Mouse (Mus musculus) neutrophil, adult 59 days (primary cell): ENCODE measurements around the gene Laptm4a. TPM values are rescaled to one million over a fixed set of nuclear protein-coding genes. Genes with fewer than 3 reads are reported as not detected.

Experiments used
- total RNA-seq, 2 experiments: library from RNA; stranded (reverse); gene quantifications; 1 replicate in 1 of 2; 2 replicates in 1 of 2; pipeline ENCODE4 v1.2.4; 2023

Gene Laptm4a
- 10 to 100 TPM; 75.7 to 92.5 TPM for total RNA-seq

DNA sequence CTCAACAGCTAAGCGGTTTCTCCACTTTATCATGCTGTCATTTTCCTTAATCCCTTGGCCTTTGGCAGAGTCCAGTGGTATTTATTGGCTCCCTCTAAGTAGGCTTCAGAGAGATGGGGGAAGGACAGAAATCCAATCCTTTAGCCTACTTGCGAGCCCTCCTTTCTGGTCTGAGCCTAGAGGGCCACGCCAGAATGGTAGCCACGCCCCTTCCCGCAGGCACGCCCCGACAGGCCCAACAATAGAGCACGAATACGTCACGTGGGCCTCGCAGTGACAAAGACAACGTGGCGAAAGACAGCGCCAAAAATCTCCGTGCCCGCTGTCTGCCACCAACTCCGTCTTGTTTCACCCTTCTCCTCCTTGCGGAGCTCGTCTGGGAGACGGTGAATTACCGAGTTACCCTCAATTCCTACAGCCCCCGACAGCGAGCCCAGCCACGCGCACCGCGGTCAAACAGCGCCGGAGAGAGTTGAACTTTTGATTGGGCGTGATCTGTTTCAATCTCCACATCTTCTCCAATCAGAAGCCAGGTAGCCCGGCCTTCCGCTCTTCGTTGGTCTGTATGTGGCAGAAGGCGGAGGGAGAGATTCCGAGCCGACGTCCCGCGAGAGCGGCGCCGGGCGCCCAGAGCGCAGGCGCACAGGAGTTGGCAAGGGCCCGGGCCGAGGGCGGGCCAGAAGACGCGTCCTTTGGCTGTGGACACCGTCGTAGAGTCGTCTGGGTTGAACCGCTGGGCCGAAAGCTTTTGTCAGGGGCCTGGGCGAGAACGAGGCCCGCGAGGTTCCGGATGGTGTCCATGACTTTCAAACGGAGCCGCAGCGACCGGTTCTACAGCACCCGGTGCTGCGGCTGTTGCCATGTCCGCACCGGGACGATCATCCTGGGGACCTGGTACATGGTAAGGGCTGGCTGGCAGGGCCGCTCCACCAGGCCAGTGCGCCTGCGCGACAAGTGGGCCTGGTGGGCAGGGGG lies at the start of gene Laptm4a:
Gene Laptm4a (plus strand): TSS at position 271 of the 975 bp plus-strand sequence.

DNA sequence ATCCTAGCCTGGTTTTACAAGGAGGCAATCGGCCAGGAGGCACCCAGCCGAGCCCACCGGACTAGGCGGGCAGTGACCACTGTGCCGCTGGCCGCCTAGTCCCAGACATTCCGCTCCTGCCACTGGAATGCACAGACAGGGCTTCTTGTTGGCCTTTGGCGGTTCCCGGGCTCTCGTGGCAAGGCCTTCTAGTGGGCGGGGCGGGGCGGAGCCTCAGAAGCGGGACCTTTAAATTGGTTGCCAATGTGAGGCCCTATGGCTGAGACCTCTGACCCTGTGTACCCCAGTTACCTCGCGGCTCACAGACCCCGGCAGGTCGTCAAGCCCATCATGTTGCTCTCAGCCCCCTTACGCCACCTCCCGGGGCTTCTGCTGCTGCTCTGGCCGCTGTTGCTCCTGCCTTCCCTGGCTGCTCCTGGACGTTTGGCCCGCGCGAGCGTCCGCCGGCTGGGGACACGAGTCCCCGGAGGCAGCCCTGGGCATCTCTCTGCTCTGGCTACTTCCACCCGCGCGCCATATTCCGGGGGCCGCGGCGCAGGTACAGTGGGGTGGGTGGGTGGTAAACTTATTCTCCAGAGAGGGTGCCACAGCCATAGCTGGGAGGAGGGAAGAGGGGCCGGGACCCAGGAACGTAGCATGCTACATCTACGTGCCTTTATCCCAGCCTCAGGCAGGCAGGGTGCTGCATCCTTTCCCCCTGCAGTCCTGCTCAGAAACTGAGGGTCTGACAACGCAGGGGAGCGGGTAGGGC lies 26.4 kb downstream of the Laptm4a start, which contains the start of gene Matn3:
Gene Matn3 (plus strand): TSS at position 216 of the 751 bp plus-strand sequence.

DNA sequence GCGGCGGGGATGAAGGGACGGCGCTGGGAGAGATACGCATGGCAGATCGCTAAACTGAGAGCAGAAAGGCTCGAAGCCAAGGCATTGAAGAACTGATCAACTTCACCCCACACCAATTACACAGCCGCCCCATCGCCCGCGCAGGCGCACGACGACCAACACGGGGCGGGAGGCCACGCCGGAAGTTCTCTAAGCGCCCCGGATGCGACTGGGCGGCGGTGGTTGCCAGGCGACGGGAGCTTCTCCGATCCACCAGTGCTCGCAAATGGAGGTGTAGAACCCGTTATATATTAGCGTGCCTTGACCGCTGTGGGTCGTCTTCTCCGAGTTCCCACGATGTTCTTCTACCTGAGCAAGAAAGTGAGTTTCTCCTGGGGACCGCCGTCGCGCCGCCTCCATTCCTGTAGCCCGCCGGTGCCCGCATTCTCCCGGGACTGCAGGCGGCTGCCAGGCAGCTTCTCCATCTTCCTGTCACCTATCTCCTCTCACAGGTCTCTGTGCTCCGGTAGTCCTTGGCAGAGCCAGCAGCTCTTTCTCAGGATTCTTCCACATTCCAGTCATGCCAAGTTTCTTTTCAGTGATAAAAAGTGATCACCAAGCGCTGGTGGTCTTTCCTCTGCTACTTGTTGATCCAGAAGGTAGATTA lies 52.5 kb downstream of the Laptm4a start, which contains the start of gene Wdr35:
Gene Wdr35 (plus strand): TSS at position 73 of the 646 bp plus-strand sequence.

Other genes starting within 250 kb of the Laptm4a start
- 100 to 1,000 TPM; 165 TPM for gene Pum2, start 247.5 kb upstream of the Laptm4a start, total RNA-seq
- gene Sdc1, start 150.3 kb upstream of the Laptm4a start, total RNA-seq: 1 to 10 TPM; 1.9 to 4.4 TPM
- not detected for gene Matn3, start 26.3 kb downstream of the Laptm4a start, total RNA-seq
- gene Wdr35, start 52.2 kb downstream of the Laptm4a start, total RNA-seq: 1 to 10 TPM in 1 of 2 experiments, under 1 TPM in 1; 0.64 to 1.1 TPM
- gene Ttc32, start 108.3 kb downstream of the Laptm4a start, total RNA-seq: 1 to 10 TPM; 8.7 TPM